Mouse (Mus musculus) liver, embryonic 14.5 days (tissue): ENCODE measurements around the gene Vmn1r32.

ENCODE experiments used
- CTCF ChIP-seq: IDR thresholded peaks from 2 replicates; pipeline ENCODE4 v1.5.1; 2016; ENCODE audit warnings: antibody characterized with exemption, low read depth, control low read depth
- EP300 ChIP-seq: IDR thresholded peaks from 2 replicates; pipeline ENCODE4 v1.6.1; 2016; ENCODE audit warnings: antibody characterized with exemption, low read depth

- TF ChIP-seq CTCF (peak; percentile 45), EP300 (no peak)
Measured at GRCm38 (mm10) chr6:66535028-66535862, 24.7 kb downstream of the Vmn1r32 start, which contains the start of gene Mad2l1.
